12 mouse cellular contexts compared by ENCODE assay signal in genomic region chr7:84247960-84248665, GRCm38 (mm10).
A peak's percentile ranks its signal among the peaks of the same experiment; 100 is the strongest.
DNase-seq lines count a peak whose midpoint lies in the region; ATAC-seq and TF ChIP-seq lines count a peak whose summit lies in the region.
"Had no signal": no experiment of that assay in that cellular context is flagged by ENCODE, and none has a peak within 500 bp of the region (broad histone marks: within the 10 kb centered on the region; RNA-seq: fewer than 3 reads in every experiment).

No protein-coding gene starts in this region.

- H3K27me3 ChIP-seq in hindbrain, embryonic 16.5 days (replicated peaks; ENCODE audit: control insufficient read depth, insufficient read depth, low read length), result no peaks in the 10 kb centered on the region
- H3K27me3 ChIP-seq in hindbrain, embryonic 12.5 days, result no peaks in the 10 kb centered on the region
- H3K27me3 ChIP-seq in midbrain, embryonic 10.5 days (ENCODE audit: low read depth, poor library complexity, severe bottlenecking), result no peaks in the 10 kb centered on the region
- H3K27me3 ChIP-seq: Patski had no signal

- DNase-seq in lung, postnatal 10 days, result peak; percentile 30
- no peak for DNase-seq in lung, adult 2 months
- DNase-seq in midbrain, embryonic 10.5 days (ENCODE audit: low spot score), result peak; percentile 31
- no peak for DNase-seq in adrenal gland, postnatal 4 days (ENCODE audit: low spot score in 2 of 2)
- DNase-seq in gastrocnemius, postnatal 14 days, result no peak
- DNase-seq: adrenal gland, postnatal 14 days; heart, postnatal 4 days; kidney, postnatal 25 days had no signal

- no peak overlapping the region for H3K9ac ChIP-seq in hindbrain, embryonic 16.5 days (ENCODE audit: low read depth, low read length)
- H3K9ac ChIP-seq in hindbrain, embryonic 12.5 days, result no peak overlapping the region

- intact Hi-C loops in gastrocnemius, postnatal 14 days (cut with DNase I; ENCODE audit: low total_unique reads), result no loop called here

- H3K4me1 ChIP-seq in hindbrain, embryonic 16.5 days (ENCODE audit: control insufficient read depth, insufficient read depth, low read depth, low read length), result no peaks in the 10 kb centered on the region
- H3K4me1 ChIP-seq in hindbrain, embryonic 12.5 days, result no peaks in the 10 kb centered on the region
- H3K4me1 ChIP-seq in lung, adult 2 months (ENCODE audit: control insufficient read depth, insufficient read depth, low read length), result no peaks in the 10 kb centered on the region
- peaks cover 31% of the 10 kb centered on the region for H3K4me1 ChIP-seq in midbrain, embryonic 10.5 days

- TF ChIP-seq POLR2A in lung, adult 2 months (IDR thresholded peaks at IDR 0.05; ENCODE audit: borderline replicate concordance, extremely low read depth, low read depth, low read length), result no peak

- 65% methylated on average over 3 of the region's 3 CpGs for WGBS in hindbrain, embryonic 16.5 days
- WGBS in hindbrain, embryonic 12.5 days, result 42% methylated on average over 3 of the region's 3 CpGs
- 67% methylated on average over 3 of the region's 3 CpGs for WGBS in lung, adult 2 months
- 17% methylated on average over 3 of the region's 3 CpGs for WGBS in midbrain, embryonic 10.5 days

- no peaks in the 10 kb centered on the region for H3K36me3 ChIP-seq in hindbrain, embryonic 16.5 days (ENCODE audit: control insufficient read depth, insufficient read depth, low read length)
- H3K36me3 ChIP-seq in hindbrain, embryonic 12.5 days, result peaks cover 39% of the 10 kb centered on the region
- H3K36me3 ChIP-seq in midbrain, embryonic 10.5 days, result peaks cover 50% of the 10 kb centered on the region

- peak; percentile 66 for ATAC-seq in hindbrain, embryonic 16.5 days
- ATAC-seq in hindbrain, embryonic 12.5 days (ENCODE audit: low FRiP score), result no peak
- ATAC-seq: Patski had no signal

- H3K9me3 ChIP-seq in hindbrain, embryonic 16.5 days (ENCODE audit: control insufficient read depth, low read length), result no peaks in the 10 kb centered on the region
- H3K9me3 ChIP-seq in hindbrain, embryonic 12.5 days (replicated peaks), result no peaks in the 10 kb centered on the region
- no peaks in the 10 kb centered on the region for H3K9me3 ChIP-seq in midbrain, embryonic 10.5 days (replicated peaks)

- H3K4me3 ChIP-seq in hindbrain, embryonic 16.5 days (ENCODE audit: low read length), result no peak overlapping the region
- no peak overlapping the region for H3K4me3 ChIP-seq in hindbrain, embryonic 12.5 days
- no peak overlapping the region for H3K4me3 ChIP-seq in lung, adult 2 months (replicated peaks; ENCODE audit: extremely low read depth, low read depth, low read length)
- no peak overlapping the region for H3K4me3 ChIP-seq in midbrain, embryonic 10.5 days
- H3K4me3 ChIP-seq: left cerebral cortex, adult 2 months had no signal

- no peak overlapping the region for H3K4me2 ChIP-seq in hindbrain, embryonic 16.5 days (ENCODE audit: low read length)
- H3K4me2 ChIP-seq in hindbrain, embryonic 12.5 days (replicated peaks), result no peak overlapping the region

- no peak for TF ChIP-seq CTCF in lung, adult 2 months (IDR thresholded peaks at IDR 0.05; ENCODE audit: insufficient read depth, low read length)

- H3K27ac ChIP-seq in hindbrain, embryonic 16.5 days (ENCODE audit: low read depth, low read length), result no peak overlapping the region
- no peak overlapping the region for H3K27ac ChIP-seq in hindbrain, embryonic 12.5 days
- H3K27ac ChIP-seq in midbrain, embryonic 10.5 days (replicated peaks), result peak overlapping the region; percentile 33; the same call in 1 of the 2 replicates
- H3K27ac ChIP-seq: left cerebral cortex, adult 2 months had no signal

Comparison
In these comparisons a context has a peak if more than half of its experiments do, and no peak if none do; other contexts are left out.
1. DNase-seq: peak in lung, postnatal 10 days (single experiment) and midbrain, embryonic 10.5 days (single experiment); none in lung, adult 2 months (single experiment), adrenal gland, postnatal 4 days (0 of 2) and gastrocnemius, postnatal 14 days (single experiment).